Mouse (Mus musculus) adrenal gland, adult 2 months (tissue): ENCODE results near the gene Prkar2b. TPM values are rescaled to one million over a fixed set of nuclear protein-coding genes. Genes with fewer than 3 reads are reported as not detected.
"Not testable (repeated sequence)": the region's sequence is repeated elsewhere in the genome, so short reads cannot be mapped to it uniquely, and the experiment has no call there.

Experiments
- DNase-seq: peaks from one replicate; pipeline ENCODE4 v3.0.0; 2021
- polyA plus RNA-seq: library from polyadenylated mRNA; depleted of rRNA; stranded (reverse); fragments of >200 nt; gene quantifications from 2 replicates; pipeline ENCODE4 v1.2.3, GENCODE M21; 2012
- total RNA-seq, 2 experiments: library from RNA; stranded (reverse); gene quantifications; 2 replicates each; pipeline ENCODE4 v1.2.3; 2021

Gene Prkar2b
- total and polyA plus RNA-seq, 3 experiments, result 134 to 511 (median 336) TPM

DNA sequence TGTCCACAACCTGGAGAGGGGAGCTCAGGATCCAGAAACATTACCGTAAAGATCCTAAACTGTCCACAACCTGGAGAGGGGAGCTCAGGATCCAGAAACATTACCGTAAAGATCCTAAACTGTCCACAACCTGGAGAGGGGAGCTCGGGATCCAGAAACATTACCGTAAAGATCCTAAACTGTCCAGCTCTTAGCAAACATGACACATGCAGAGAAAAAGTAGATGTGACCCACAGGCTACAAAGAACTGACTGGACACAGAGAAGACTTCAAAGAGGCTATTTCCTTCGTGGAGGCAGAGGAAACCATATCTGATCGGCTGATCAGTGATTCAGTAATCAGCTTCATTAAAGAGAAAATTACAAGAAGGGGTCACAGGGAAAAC lies 51.1 kb downstream of the Prkar2b start:
- DNase-seq, result not testable (repeated sequence)

- DNase-seq, result peak; percentile 33
Measured at GRCm38 (mm10) chr12:32009267-32009984, 51.7 kb downstream of the Prkar2b start.

- no peak for DNase-seq
Measured at GRCm38 (mm10) chr12:32008728-32009127, 52.4 kb downstream of the Prkar2b start.

DNA sequence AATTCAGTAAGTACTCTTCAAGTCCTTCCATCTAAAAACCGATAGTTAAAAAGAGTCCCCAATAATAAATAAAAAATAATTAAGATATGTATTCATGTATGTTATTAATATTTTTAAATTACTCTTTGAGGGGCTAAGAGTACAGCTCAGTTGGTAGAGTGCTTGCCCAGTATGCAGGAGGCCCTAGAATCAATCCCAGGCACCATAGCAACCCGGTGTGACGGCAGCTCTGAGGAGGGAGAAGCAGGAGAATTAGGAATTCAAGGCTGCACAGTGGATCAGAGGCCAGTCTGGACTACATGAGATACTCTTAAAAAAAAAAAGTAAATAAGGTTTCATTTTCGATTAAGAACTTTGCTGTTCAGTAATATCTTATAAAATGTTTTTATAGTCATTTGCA lies 53.5 kb downstream of the Prkar2b start:
- no peak for DNase-seq

GRCm38 (mm10) chr12:32007040-32007439 lies 54.1 kb downstream of the Prkar2b start:
- DNase-seq, result no peak

DNA sequence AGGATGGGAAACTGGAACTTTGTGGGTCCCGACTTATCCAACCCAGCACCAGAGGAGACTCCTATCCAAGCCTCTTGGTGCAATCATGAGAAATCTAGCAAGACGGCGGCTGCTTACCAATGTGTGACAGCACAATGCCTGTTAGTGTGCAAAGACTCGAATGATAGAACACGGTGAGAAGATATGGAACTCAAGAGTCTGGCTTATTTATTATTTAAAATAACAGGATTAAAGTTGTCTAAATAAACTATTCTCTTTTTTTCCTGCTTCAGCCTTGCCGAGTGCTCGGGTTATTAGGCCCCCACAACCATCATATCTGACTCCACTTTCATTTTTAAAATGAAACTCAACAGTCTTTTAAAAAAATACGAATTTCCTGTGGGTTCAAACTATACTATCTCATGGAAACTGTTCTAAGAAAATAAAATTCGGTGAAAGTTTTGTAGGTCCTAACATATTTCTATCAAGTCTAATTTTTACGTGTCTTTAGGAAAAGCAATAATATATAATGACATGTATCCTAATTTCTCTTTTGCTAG lies 54.6 kb downstream of the Prkar2b start:
- DNase-seq, result no peak

GRCm38 (mm10) chr12:32000464-32000863 lies 60.6 kb downstream of the Prkar2b start:
- DNase-seq, result no peak

DNA sequence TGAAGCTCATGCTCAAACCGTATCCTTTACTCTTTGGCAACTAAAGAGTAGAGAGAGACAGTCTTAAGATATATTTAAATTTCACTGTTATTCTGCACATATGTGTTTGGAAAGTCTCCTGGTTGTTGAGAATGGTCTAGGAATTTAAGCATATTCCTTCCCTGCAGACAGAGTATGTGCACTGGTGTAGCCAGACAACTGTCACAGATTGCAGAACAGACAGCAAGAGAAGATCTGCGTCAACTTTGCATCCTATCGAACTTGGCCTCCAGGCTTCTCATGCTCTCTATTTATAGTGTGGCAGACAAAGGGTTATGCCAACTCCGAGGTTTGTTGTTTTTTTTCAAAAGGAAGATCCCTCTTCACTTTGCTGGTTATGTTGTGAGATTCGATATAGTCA lies 62.4 kb downstream of the Prkar2b start:
- no peak for DNase-seq

- DNase-seq, result no peak
Measured at GRCm38 (mm10) chr12:31997328-31997878, 63.7 kb downstream of the Prkar2b start.

DNA sequence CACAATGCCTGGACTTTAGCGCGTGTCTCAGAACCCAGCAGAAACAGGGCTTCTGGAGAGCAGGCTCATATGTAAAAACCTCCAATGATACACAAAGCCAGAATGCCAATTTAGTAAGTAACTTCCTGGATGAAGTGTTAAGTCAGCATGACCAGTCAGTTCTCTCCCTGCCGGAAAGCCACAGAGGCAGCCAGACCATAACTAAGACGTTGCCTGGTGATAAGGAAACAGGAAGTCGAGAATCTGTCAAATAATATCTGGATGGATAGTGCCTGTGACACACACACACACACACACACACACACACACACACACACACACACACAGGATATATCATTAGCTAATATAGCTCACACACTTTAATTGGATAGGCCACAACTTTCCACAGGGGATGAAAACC lies 64.2 kb downstream of the Prkar2b start:
- no peak for DNase-seq

GRCm38 (mm10) chr12:31990575-31990974 lies 70.5 kb downstream of the Prkar2b start:
- no peak for DNase-seq

DNA sequence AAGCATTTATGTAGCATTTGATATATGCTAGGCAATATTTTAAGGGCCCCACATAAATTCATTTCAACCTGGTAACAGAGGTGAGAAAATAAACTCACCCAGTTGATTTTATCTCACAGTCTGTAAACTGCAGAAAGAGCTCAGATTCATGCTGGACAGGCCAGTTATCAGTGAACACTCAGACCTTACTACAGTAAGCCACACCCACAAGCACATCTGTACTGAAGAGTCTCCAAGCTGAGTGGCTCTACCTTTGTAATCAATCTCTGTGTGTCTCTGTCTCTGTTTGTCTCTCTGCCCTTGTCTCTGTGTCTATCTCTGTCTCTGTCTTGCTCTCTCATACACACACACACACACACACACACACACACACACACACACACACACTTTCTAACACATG lies 71.4 kb downstream of the Prkar2b start:
- DNase-seq, result no peak

- DNase-seq, result no peak
Measured at GRCm38 (mm10) chr12:31986463-31986862, 74.6 kb downstream of the Prkar2b start.

DNA sequence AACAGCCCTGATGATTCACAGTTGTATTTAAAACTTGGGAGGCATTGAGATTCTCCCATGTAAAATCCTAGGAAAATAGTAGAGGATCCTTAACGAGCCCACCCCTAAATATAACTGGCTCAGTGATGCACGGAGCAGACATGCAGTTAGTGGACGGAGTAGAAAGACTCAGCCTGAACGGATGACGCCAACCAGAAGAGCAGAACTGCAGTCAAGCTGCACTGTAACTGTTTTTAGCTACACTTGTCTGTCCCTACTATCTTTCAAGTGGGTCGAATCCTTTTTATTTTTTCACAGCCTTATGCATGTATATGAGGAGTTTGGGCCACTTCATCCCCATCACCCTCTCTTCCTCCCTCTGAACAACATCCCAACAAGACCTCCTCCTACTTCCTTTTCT lies 75.4 kb downstream of the Prkar2b start:
- DNase-seq, result no peak

DNA sequence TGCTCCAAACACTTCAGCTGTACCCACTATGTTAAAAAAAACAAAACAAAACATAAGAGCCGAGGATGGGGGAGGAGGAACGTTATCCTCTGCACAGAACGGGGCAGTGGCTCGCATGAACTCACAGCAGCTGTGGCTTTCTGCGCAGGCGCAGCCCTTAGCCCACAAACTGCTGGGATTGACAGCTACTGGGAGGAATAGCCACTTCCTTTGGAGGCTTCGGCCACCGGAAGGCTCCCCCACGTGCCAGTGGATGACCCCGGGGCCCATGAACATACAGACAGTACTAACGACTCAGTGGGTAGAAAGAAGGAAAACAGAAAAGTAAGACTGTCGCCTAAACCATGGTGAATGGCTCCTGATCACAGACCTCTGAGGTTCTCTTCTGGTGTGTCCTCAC lies 76.4 kb downstream of the Prkar2b start:
- no peak for DNase-seq

- no peak for DNase-seq
Measured at GRCm38 (mm10) chr12:31984206-31984605, 76.9 kb downstream of the Prkar2b start.

GRCm38 (mm10) chr12:31983769-31984168 lies 77.3 kb downstream of the Prkar2b start:
- DNase-seq, result no peak

GRCm38 (mm10) chr12:31983238-31983637 lies 77.9 kb downstream of the Prkar2b start:
- DNase-seq, result no peak

- DNase-seq, result no peak
Measured at GRCm38 (mm10) chr12:31977613-31978195, 83.4 kb downstream of the Prkar2b start.

DNA sequence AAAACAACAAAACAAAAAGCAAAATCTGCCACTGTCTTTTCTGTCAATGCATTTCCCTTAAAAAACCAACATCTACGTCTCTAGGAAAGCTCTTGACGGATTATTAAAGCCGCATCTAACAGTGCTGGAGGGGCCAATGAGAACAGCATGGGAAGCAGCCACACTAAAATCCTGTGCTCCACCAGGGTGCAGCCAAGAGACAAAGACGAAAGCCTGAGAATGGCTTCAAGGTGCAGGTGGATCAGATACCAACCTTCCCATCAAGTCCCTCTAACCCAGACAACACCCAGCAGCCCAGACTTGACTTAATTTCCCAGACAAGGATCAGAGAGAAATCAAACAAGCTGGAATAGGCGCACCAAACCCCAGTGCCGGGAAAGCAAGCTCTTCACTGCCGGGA lies 84.6 kb downstream of the Prkar2b start:
- DNase-seq, result no peak

- peak; percentile 92 for DNase-seq
Measured at GRCm38 (mm10) chr12:31973473-31974172, 87.5 kb downstream of the Prkar2b start.

DNA sequence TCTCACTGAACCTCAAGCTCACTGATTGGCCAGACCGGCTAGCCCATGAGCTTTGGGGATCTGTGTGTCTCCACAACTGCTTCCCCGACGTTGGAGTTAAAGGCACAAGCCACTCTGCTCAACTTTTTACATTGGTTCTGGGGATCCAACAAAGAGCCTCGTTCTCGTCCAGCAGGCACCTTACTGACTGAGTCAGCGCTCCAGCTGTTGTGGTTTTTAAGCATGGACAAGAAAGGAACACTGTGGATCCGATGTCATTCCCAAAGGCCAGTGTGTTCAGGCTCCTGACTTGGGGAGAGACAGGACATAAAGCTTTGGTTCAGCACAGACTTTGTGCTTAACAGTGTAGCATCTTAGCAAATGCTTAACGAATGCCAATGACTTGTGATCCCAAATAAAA lies 89.5 kb downstream of the Prkar2b start:
- DNase-seq, result no peak

DNA sequence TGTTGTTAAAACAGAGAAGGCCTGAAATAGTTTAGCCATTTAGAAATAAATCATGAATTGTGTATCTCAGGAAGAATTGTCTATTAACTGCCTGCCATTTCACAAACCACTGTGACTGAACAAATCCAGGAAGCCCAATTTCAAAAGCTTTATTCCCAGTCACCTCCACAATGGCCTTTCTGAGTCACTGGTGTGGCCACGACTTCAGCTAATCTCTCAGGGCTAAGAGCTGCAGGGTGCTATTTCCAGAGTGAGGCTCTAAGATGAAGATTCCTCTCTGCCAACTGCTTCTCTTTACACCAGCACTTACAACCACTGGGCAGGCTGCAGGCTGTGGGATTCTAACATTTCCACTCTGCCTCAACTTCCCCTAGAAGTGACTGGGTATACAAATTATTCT lies 92.0 kb downstream of the Prkar2b start:
- peak; percentile 48 for DNase-seq
